Mouse (Mus musculus): ENCODE data around the gene Borcs5. TPM values are rescaled to one million over a fixed set of nuclear protein-coding genes. Genes with fewer than 3 reads are reported as not detected.

The Borcs5 gene
- polyA plus RNA-seq, 1 experiment from 2014 or later, result 53.6 TPM

GRCm38 (mm10) chr6:134751087-134751486, 111.8 kb downstream of the Borcs5 start:
- H3K4me2 ChIP-seq (ENCODE audit: low read depth, low read length), result no peak overlapping the region
- no peaks in the 10 kb centered on the region for H3K27me3 ChIP-seq (ENCODE audit: control insufficient read depth, insufficient read depth, low read length)
- WGBS, result 96% methylated on average over 4 of the region's 4 CpGs
- H3K36me3 ChIP-seq (ENCODE audit: control insufficient read depth, insufficient read depth, low read length), result no peaks in the 10 kb centered on the region
- no peak overlapping the region for H3K9ac ChIP-seq (replicated peaks; ENCODE audit: low read depth, low read length)
- no peak for ATAC-seq (ENCODE audit: low read depth)
- H3K27ac ChIP-seq (ENCODE audit: low read depth, low read length), result no peak overlapping the region
- no peaks in the 10 kb centered on the region for H3K9me3 ChIP-seq (ENCODE audit: control insufficient read depth, low read length)
- H3K4me3 ChIP-seq (ENCODE audit: low read depth, low read length), result no peak overlapping the region
- H3K4me1 ChIP-seq (ENCODE audit: control insufficient read depth, insufficient read depth, low read length), result no peaks in the 10 kb centered on the region

DNA sequence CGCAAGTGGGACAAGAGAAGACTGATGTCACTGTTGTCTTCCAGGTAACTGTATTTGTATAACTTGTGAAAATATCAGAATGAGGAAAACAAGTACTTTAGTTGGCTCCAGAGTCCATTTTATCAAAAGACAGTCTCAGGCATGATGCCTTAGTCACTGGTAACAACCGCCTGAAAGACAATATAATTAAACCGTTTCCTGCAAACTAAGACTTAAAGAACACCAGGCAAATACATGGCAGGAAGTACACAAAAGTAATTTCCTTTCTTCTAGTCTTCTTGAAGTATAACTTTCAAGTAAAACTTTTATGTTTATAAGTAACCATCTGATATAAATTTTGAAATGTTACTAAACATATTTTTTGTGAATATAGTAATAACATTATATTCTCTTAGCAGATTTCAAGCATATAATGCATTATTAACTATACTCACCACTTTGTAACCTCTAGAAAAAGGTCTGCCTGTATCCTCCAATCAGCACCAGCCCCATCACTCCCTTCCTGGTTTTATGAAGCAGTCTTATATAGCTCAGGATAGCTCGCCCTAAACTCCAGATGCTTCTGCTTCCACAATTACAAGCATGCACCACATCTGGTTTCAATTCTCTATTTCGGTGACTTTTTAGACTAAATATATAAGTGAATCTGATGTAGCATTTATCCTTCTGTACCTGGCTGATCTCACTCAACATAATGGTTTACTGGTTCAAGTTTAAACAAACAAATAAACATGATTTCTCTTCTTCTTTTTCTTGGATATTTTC, 112.8 kb downstream of the Borcs5 start:
- H3K27ac ChIP-seq (ENCODE audit: low read depth, low read length), result no peak overlapping the region
- H3K27me3 ChIP-seq (ENCODE audit: control insufficient read depth, insufficient read depth, low read length), result no peaks in the 10 kb centered on the region
- no peaks in the 10 kb centered on the region for H3K9me3 ChIP-seq (ENCODE audit: control insufficient read depth, low read length)
- no peak overlapping the region for H3K4me3 ChIP-seq (ENCODE audit: low read depth, low read length)
- ATAC-seq (ENCODE audit: low read depth), result no peak
- no peak overlapping the region for H3K9ac ChIP-seq (replicated peaks; ENCODE audit: low read depth, low read length)
- 90% methylated on average over 5 of the region's 5 CpGs for WGBS
- H3K4me2 ChIP-seq (ENCODE audit: low read depth, low read length), result no peak overlapping the region
- H3K36me3 ChIP-seq (ENCODE audit: control insufficient read depth, insufficient read depth, low read length), result no peaks in the 10 kb centered on the region
- H3K4me1 ChIP-seq (ENCODE audit: control insufficient read depth, insufficient read depth, low read length), result no peaks in the 10 kb centered on the region

GRCm38 (mm10) chr6:134753412-134753811, 114.1 kb downstream of the Borcs5 start:
- Histone ChIP-seq H3K4me2 (ENCODE audit: low read depth, low read length) (no peak overlapping the region), H3K27ac (ENCODE audit: low read depth, low read length) (no peak overlapping the region), H3K27me3 (ENCODE audit: control insufficient read depth, insufficient read depth, low read length) (no peaks in the 10 kb centered on the region), H3K36me3 (ENCODE audit: control insufficient read depth, insufficient read depth, low read length) (no peaks in the 10 kb centered on the region), H3K4me3 (ENCODE audit: low read depth, low read length) (no peak overlapping the region), H3K9me3 (ENCODE audit: control insufficient read depth, low read length) (no peaks in the 10 kb centered on the region), H3K9ac (replicated peaks; ENCODE audit: low read depth, low read length) (no peak overlapping the region), H3K4me1 (ENCODE audit: control insufficient read depth, insufficient read depth, low read length) (no peaks in the 10 kb centered on the region)
- WGBS, result 96% methylated on average over 4 of the region's 4 CpGs
- no peak for ATAC-seq (ENCODE audit: low read depth)

GRCm38 (mm10) chr6:134753858-134754257, 114.5 kb downstream of the Borcs5 start:
- H3K4me1 ChIP-seq (ENCODE audit: control insufficient read depth, insufficient read depth, low read length), result no peaks in the 10 kb centered on the region
- no peaks in the 10 kb centered on the region for H3K9me3 ChIP-seq (ENCODE audit: control insufficient read depth, low read length)
- no peak overlapping the region for H3K27ac ChIP-seq (ENCODE audit: low read depth, low read length)
- no peaks in the 10 kb centered on the region for H3K36me3 ChIP-seq (ENCODE audit: control insufficient read depth, insufficient read depth, low read length)
- no peak overlapping the region for H3K9ac ChIP-seq (replicated peaks; ENCODE audit: low read depth, low read length)
- H3K4me3 ChIP-seq (ENCODE audit: low read depth, low read length), result no peak overlapping the region
- H3K27me3 ChIP-seq (ENCODE audit: control insufficient read depth, insufficient read depth, low read length), result no peaks in the 10 kb centered on the region
- WGBS, result 95% methylated on average over 11 of the region's 11 CpGs
- H3K4me2 ChIP-seq (ENCODE audit: low read depth, low read length), result no peak overlapping the region
- ATAC-seq (ENCODE audit: low read depth), result no peak

GRCm38 (mm10) chr6:134756058-134756457, 116.7 kb downstream of the Borcs5 start:
- no peak overlapping the region for H3K27ac ChIP-seq (ENCODE audit: low read depth, low read length)
- no peaks in the 10 kb centered on the region for H3K9me3 ChIP-seq (ENCODE audit: control insufficient read depth, low read length)
- ATAC-seq (ENCODE audit: low read depth), result no peak
- no peaks in the 10 kb centered on the region for H3K36me3 ChIP-seq (ENCODE audit: control insufficient read depth, insufficient read depth, low read length)
- H3K4me3 ChIP-seq (ENCODE audit: low read depth, low read length), result no peak overlapping the region
- no peak overlapping the region for H3K9ac ChIP-seq (replicated peaks; ENCODE audit: low read depth, low read length)
- no peak overlapping the region for H3K4me2 ChIP-seq (ENCODE audit: low read depth, low read length)
- 93% methylated on average over 4 of the region's 4 CpGs for WGBS
- H3K27me3 ChIP-seq (ENCODE audit: control insufficient read depth, insufficient read depth, low read length), result no peaks in the 10 kb centered on the region
- no peaks in the 10 kb centered on the region for H3K4me1 ChIP-seq (ENCODE audit: control insufficient read depth, insufficient read depth, low read length)

Other genes starting within 250 kb of the Borcs5 start
- 0.09 TPM in 1 of 2 replicates, not detected in the other for gene Bcl2l14, start 243.2 kb upstream of the Borcs5 start, polyA plus RNA-seq (2014; fragmentation: Nextera tagmentation; extraction: Ambion mirVana)
- 19.7 and 25.4 TPM in 2 replicates for gene Lrp6, start 72.5 kb upstream of the Borcs5 start, polyA plus RNA-seq (2014; fragmentation: Nextera tagmentation; extraction: Ambion mirVana)
- 0.71 and 1.2 TPM in 2 replicates for gene Mansc1, start 7.0 kb upstream of the Borcs5 start, polyA plus RNA-seq (2014; fragmentation: Nextera tagmentation; extraction: Ambion mirVana)
- 3.5 and 7.8 TPM in 2 replicates for gene Dusp16, start 153.1 kb downstream of the Borcs5 start, polyA plus RNA-seq (2014; fragmentation: Nextera tagmentation; extraction: Ambion mirVana)
- gene Crebl2, start 190.6 kb downstream of the Borcs5 start, polyA plus RNA-seq (2014; fragmentation: Nextera tagmentation; extraction: Ambion mirVana), result 4.3 and 4.8 TPM in 2 replicates

Measured in neural tube, embryonic 14.5 days (tissue).